Comparison of ENCODE assay signal across 8 mouse cellular contexts in the genomic region with DNA sequence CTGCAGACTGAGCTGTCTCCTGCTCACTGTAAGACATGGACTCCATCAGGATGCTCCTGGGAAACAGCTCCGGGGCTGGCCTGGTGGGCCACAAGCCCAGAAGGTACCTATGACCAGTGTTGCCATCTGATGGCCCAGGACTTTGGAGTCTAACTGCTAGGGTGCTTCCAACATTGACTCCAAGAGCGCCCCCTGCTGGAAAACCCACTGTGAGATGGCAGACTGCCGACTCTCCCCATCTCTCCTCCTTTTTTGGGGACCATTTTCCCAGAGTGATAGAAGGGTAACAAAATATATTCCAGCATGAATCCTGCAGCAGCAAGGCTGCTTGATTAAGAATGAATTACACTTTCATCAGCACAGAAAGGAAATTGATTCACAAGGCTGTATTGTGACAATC. TPM values are rescaled to one million over a fixed set of nuclear protein-coding genes. Genes with fewer than 3 reads are reported as not detected.
DNase-seq lines count a peak whose midpoint lies in the region; ATAC-seq and TF ChIP-seq lines count a peak whose summit lies in the region.

No protein-coding gene starts in this region.

- H3K4me1 ChIP-seq in ES-Bruce4 (ENCODE audit: control insufficient read depth, insufficient read depth, low read length), result no peaks in the 10 kb centered on the region
- peaks cover 11% of the 10 kb centered on the region; the same call in 1 of the 2 replicates for H3K4me1 ChIP-seq in forebrain, embryonic 15.5 days
- H3K4me1 ChIP-seq in midbrain, embryonic 14.5 days (ENCODE audit: control insufficient read depth, insufficient read depth, low read length), result no peaks in the 10 kb centered on the region

- no peaks in the 10 kb centered on the region for H3K27me3 ChIP-seq in ES-Bruce4 (ENCODE audit: control insufficient read depth, insufficient read depth, low read length, poor library complexity, severe bottlenecking)
- no peaks in the 10 kb centered on the region for H3K27me3 ChIP-seq in forebrain, embryonic 15.5 days
- no peaks in the 10 kb centered on the region for H3K27me3 ChIP-seq in midbrain, embryonic 14.5 days (ENCODE audit: control insufficient read depth, insufficient read depth, low read length)

- no peak for TF ChIP-seq POLR2A in ES-Bruce4 (IDR thresholded peaks at IDR 0.05; ENCODE audit: insufficient read depth, low read length)

- no peak overlapping the region for H3K27ac ChIP-seq in ES-Bruce4 (ENCODE audit: insufficient read depth, low read length)
- 0 out of 2 replicates have a peak overlapping the region, but pooled peaks have one; percentile 7 for H3K27ac ChIP-seq in forebrain, embryonic 15.5 days (replicated peaks)
- 0 out of 2 replicates have a peak overlapping the region, but pooled peaks have one; percentile 33 for H3K27ac ChIP-seq in midbrain, embryonic 14.5 days (replicated peaks; ENCODE audit: low read depth, low read length)

- no peak for ATAC-seq in forebrain, embryonic 15.5 days (replicated peaks)
- no peak for ATAC-seq in midbrain, embryonic 14.5 days (ENCODE audit: low FRiP score, low TSS enrichment)

- no peak for TF ChIP-seq EP300 in ES-Bruce4 (IDR thresholded peaks at IDR 0.05; ENCODE audit: insufficient read depth, low read depth, low read length)

- no peak overlapping the region for H3K4me2 ChIP-seq in forebrain, embryonic 15.5 days (replicated peaks)
- H3K4me2 ChIP-seq in midbrain, embryonic 14.5 days (ENCODE audit: low read length), result no peak overlapping the region

- H3K9ac ChIP-seq in ES-Bruce4 (ENCODE audit: low read depth, poor library complexity, severe bottlenecking), result no peak overlapping the region
- H3K9ac ChIP-seq in forebrain, embryonic 15.5 days (replicated peaks), result no peak overlapping the region
- no peak overlapping the region for H3K9ac ChIP-seq in midbrain, embryonic 14.5 days (replicated peaks; ENCODE audit: low read length)

- WGBS in forebrain, embryonic 15.5 days, result 29% methylated on average over 3 of the region's 3 CpGs
- WGBS in midbrain, embryonic 14.5 days, result 35% methylated on average over 3 of the region's 3 CpGs

- no peak overlapping the region for H3K4me3 ChIP-seq in ES-Bruce4 (ENCODE audit: low read depth, low read length)
- H3K4me3 ChIP-seq in forebrain, embryonic 15.5 days, result no peak overlapping the region
- no peak overlapping the region for H3K4me3 ChIP-seq in midbrain, embryonic 14.5 days (replicated peaks; ENCODE audit: low read depth, low read length)

- H3K9me3 ChIP-seq in ES-Bruce4 (replicated peaks; ENCODE audit: control insufficient read depth, insufficient read depth, low read length, poor library complexity, severe bottlenecking), result no peaks in the 10 kb centered on the region
- H3K9me3 ChIP-seq in forebrain, embryonic 15.5 days, result no peaks in the 10 kb centered on the region
- H3K9me3 ChIP-seq in midbrain, embryonic 14.5 days (ENCODE audit: control insufficient read depth, low read length), result no peaks in the 10 kb centered on the region

- peak; percentile 29 to 84 for DNase-seq in heart, adult 18-20 months
- no peak for DNase-seq in heart, adult 11 months
- DNase-seq in c-Kit-positive CD71-positive TER-119-negative erythroid progenitor cells, embryonic 14.5 days (ENCODE audit: low read depth), result peak; percentile 38
- peak; percentile 67 for DNase-seq in layer of hippocampus, adult 9-11 months
- peak; percentile 85 for DNase-seq in midbrain, embryonic 14.5 days
- DNase-seq in testis, postnatal 10 days (ENCODE audit: low spot score), result peak; percentile 86

- peaks cover 8% of the 10 kb centered on the region for H3K36me3 ChIP-seq in ES-Bruce4 (ENCODE audit: control insufficient read depth, insufficient read depth, low read length, poor library complexity, severe bottlenecking)
- peaks cover 7% of the 10 kb centered on the region; the same call in 1 of the 2 replicates for H3K36me3 ChIP-seq in forebrain, embryonic 15.5 days
- peaks cover 24% of the 10 kb centered on the region for H3K36me3 ChIP-seq in midbrain, embryonic 14.5 days (ENCODE audit: control insufficient read depth, insufficient read depth, low read length)

- peak; percentile 72 for TF ChIP-seq CTCF in ES-Bruce4 (IDR thresholded peaks at IDR 0.05; ENCODE audit: low read depth, low read length)

RNA-seq across cellular contexts. Expression of a gene that starts 26.3 kb away (rescaled TPM):
- not detected for total RNA-seq in heart, adult 18-20 months (2021)
- 3.1 and 3.5 TPM in 2 replicates for polyA plus RNA-seq in ES-Bruce4 (2011; ENCODE audit: insufficient read depth, insufficient read length, low read depth, missing spikeins)
- 1.3 and 1.8 TPM in 2 replicates for polyA plus RNA-seq in forebrain, embryonic 15.5 days (2015; fragmentation: Nextera tagmentation; extraction: Ambion mirVana)
- polyA plus RNA-seq in midbrain, embryonic 14.5 days (2014; fragmentation: Nextera tagmentation; extraction: Ambion mirVana), result 1.3 and 2.7 TPM in 2 replicates
